Mouse (Mus musculus): Measurements from ENCODE around the gene Dcaf12l2. TPM values are rescaled to one million over a fixed set of nuclear protein-coding genes. Genes with fewer than 3 reads are reported as not detected.

Gene Dcaf12l2
- polyA plus RNA-seq (2012; rRNA removed) (2.5 and 3.4 TPM in 2 replicates), polyA plus RNA-seq (2014; fragmentation: Nextera tagmentation; extraction: Ambion mirVana) (1.6 and 1.9 TPM in 2 replicates)

DNA sequence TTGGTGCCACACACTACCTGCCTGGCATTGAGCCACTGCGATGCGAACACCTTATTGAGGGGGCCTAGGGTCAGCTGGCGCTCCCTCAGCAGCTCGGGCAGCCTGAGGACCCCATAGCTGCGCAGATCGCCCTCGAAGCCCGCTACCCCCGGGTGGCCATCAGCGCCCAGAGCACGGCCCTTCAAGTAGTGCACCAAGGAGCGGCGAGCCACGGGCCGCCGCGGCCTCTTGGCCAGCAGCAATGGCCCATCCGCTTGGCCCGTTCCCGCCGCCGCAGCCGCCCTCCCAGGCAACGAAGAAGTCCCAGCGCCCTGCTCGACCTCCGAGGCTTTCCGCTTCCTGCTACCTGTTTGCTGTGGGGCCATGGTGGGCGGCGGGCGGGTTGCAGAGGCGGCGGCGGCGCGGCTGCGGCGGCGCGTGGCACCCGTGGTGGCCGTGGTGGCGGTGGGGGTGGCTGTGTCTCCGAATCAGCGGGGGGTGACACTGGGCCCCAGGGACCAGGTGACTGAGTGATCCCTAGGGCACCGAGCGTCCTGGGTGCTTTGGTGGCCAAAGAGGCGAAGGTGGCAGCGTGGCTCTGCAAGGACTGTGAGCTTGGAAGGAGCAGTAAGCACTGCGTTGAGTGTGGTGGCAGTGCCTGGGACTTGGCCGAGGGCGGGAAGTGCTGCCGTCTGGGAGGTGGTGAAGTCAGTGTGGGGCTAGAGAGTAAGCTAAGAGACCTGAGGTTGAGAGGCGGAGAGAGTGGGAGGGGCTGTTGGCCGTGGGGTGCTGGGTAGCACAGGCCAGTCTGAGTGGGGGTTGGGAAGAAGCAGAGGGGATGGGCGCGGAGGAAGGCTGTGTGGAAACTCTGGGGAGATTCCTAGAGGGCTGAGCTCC, at the start of gene Dcaf12l2:
Gene Dcaf12l2, minus strand, starts transcription at position 697 of the 876 bp plus-strand sequence.
- Histone ChIP-seq H3K4me3 (replicated peaks; ENCODE audit: low read length) (peak within 1 kb of the TSS; percentile 50), H3K9ac (ENCODE audit: low read depth, low read length, severe bottlenecking) (peak within 1 kb of the TSS; percentile 70), H3K27me3 (ENCODE audit: control insufficient read depth, insufficient read depth, low read length) (no peaks in the 10 kb centered on the region), H3K4me2 (replicated peaks; ENCODE audit: low read depth, low read length, severe bottlenecking) (peak within 1 kb of the TSS; percentile 58), H3K36me3 (ENCODE audit: control insufficient read depth, insufficient read depth, low read length) (no peaks in the 10 kb centered on the region), H3K9me3 (ENCODE audit: control insufficient read depth, low read length) (no peaks in the 10 kb centered on the region), H3K27ac (replicated peaks; ENCODE audit: low read depth, low read length) (no peak within 1 kb of the TSS), H3K4me1 (ENCODE audit: control insufficient read depth, insufficient read depth, low read length) (no peaks in the 10 kb centered on the region)
- ATAC-seq (ENCODE audit: low FRiP score, low read depth), result peak; percentile 87
- TF ChIP-seq POLR2A (IDR thresholded peaks at IDR 0.05; ENCODE audit: borderline replicate concordance, extremely low read depth, insufficient read depth, insufficient read length), result 0 out of 2 replicates have a peak, but pooled peaks have one; percentile 22
- peak; percentile 59 for DNase-seq (ENCODE audit: low spot score)
- WGBS, result 20% methylated on average over 26 of the region's 57 CpGs

DNA sequence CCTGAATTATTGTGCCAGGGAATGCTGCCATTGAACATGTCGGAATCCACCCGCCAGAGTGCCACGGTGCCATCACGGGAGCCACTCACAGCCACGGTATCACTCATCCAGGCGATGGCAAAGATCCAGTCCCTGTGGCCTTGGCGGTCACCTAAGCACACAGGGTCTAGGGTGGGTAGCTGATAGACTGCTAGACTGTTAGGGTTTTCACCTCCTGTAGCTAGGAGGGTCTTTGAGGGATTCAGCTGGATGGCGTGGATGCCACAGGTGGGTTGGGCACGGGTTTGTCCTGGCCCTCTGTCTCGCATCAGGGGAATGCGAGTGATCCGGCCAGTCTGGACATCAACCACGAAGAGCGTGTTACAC, 879 bp downstream of the Dcaf12l2 start:
- Histone ChIP-seq H3K4me1 (ENCODE audit: control insufficient read depth, insufficient read depth, low read length) (no peaks in the 10 kb centered on the region), H3K27ac (replicated peaks; ENCODE audit: low read depth, low read length) (no peak overlapping the region), H3K27me3 (ENCODE audit: control insufficient read depth, insufficient read depth, low read length) (no peaks in the 10 kb centered on the region), H3K9ac (ENCODE audit: low read depth, low read length, severe bottlenecking) (peak overlapping the region; percentile 70), H3K36me3 (ENCODE audit: control insufficient read depth, insufficient read depth, low read length) (no peaks in the 10 kb centered on the region), H3K4me3 (replicated peaks; ENCODE audit: low read length) (peak overlapping the region; percentile 50), H3K4me2 (replicated peaks; ENCODE audit: low read depth, low read length, severe bottlenecking) (peak overlapping the region; percentile 58), H3K9me3 (ENCODE audit: control insufficient read depth, low read length) (no peaks in the 10 kb centered on the region)
- ATAC-seq (ENCODE audit: low FRiP score, low read depth) (no peak), DNase-seq (ENCODE audit: low spot score) (no peak)
- no peak for TF ChIP-seq POLR2A (IDR thresholded peaks at IDR 0.05; ENCODE audit: borderline replicate concordance, extremely low read depth, insufficient read depth, insufficient read length)
- 66% methylated on average over 14 of the region's 14 CpGs for WGBS

Data from limb, embryonic 14.5 days (tissue).